Mouse (Mus musculus) small intestine, adult 2 months (tissue): ENCODE measurements around the gene D3Ertd254e. TPM values are rescaled to one million over a fixed set of nuclear protein-coding genes. Genes with fewer than 3 reads are reported as not detected.

Experiments used
- H3K27ac ChIP-seq: fragments of 200-500 bp; 2 replicates; pipeline ENCODE4 v1.5.1; 2012; ENCODE audit warnings: low read depth, low read length, control low read depth, inconsistent platforms; ENCODE audit not compliant: insufficient read depth
- H3K27me3 ChIP-seq: fragments of 200-500 bp; 2 replicates; pipeline ENCODE4 v1.6.1; 2012; ENCODE audit warnings: mild to moderate bottlenecking, moderate library complexity, low read length, inconsistent platforms; ENCODE audit not compliant: control insufficient read depth, insufficient read depth
- H3K36me3 ChIP-seq: fragments of 200-500 bp; 2 replicates; pipeline ENCODE4 v1.6.1; 2012; ENCODE audit warnings: mild to moderate bottlenecking, low read length, control low read depth, inconsistent platforms; ENCODE audit not compliant: control insufficient read depth, insufficient read depth
- H3K4me1 ChIP-seq: fragments of 200-500 bp; 2 replicates; pipeline ENCODE4 v1.6.1; 2012; ENCODE audit warnings: low read length, inconsistent platforms, mixed read lengths; ENCODE audit not compliant: control insufficient read depth, insufficient read depth, insufficient read length
- H3K4me3 ChIP-seq: fragments of 200-500 bp; 2 replicates; pipeline ENCODE4 v1.5.1; 2012; ENCODE audit warnings: low read depth, mild to moderate bottlenecking, control low read depth, inconsistent platforms, low read length, moderate library complexity
- CTCF ChIP-seq: fragments of 200-500 bp; IDR thresholded peaks from 2 replicates; pipeline ENCODE4 v1.5.1; 2012; ENCODE audit warnings: low read depth, mild to moderate bottlenecking, control low read depth, inconsistent platforms, low read length, moderate library complexity, mixed read lengths; ENCODE audit not compliant: insufficient replicate concordance, insufficient read length; ENCODE audit errors: extremely low read depth
- POLR2A ChIP-seq: fragments of 200-500 bp; IDR thresholded peaks from 2 replicates; pipeline ENCODE4 v1.6.1; 2012; ENCODE audit warnings: low read depth, mild to moderate bottlenecking, control low read depth, inconsistent platforms, low read length, moderate library complexity
- WGBS: fragments of 180-500 bp; shearing (Covaris S2); methylation state at CpG from one replicate; pipeline ENCODE4 v1.1.7; 2018; 5-methylcytosine and 5-hydroxymethylcytosine counted together
- polyA plus RNA-seq: library from polyadenylated mRNA; depleted of rRNA; stranded (reverse); fragments of >200 nt; gene quantifications from 2 replicates; pipeline ENCODE4 v1.2.3, GENCODE M21; 2012

D3Ertd254e gene
- polyA plus RNA-seq, 1 experiment: 0.29 TPM

DNA sequence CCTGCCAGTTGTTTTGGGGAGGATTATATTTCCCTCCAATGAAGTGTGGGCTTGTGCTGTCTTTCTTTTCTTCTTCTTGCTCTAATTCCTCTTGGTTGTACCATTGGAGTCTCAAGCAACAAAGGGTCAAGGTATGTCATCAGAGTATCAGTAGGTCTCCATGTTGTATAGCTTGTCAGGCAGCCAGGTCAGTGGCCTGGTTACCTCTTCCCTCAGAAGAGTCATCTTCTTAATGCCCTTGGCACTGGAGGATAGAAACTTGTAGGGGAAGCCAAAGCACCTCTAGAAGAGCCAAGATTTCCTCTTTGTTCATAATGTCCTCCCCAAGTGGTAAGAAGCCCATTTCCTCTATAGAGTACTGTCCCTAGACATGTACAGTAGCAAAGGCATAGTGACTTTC is 11.8 kb upstream of the D3Ertd254e start:
- TF ChIP-seq CTCF: no peak
- no peak for TF ChIP-seq POLR2A
- Histone ChIP-seq H3K27me3 (no peaks in the 10 kb centered on the region), H3K4me1 (no peaks in the 10 kb centered on the region), H3K27ac (no peak overlapping the region), H3K36me3 (no peaks in the 10 kb centered on the region), H3K4me3 (no peak overlapping the region)

DNA sequence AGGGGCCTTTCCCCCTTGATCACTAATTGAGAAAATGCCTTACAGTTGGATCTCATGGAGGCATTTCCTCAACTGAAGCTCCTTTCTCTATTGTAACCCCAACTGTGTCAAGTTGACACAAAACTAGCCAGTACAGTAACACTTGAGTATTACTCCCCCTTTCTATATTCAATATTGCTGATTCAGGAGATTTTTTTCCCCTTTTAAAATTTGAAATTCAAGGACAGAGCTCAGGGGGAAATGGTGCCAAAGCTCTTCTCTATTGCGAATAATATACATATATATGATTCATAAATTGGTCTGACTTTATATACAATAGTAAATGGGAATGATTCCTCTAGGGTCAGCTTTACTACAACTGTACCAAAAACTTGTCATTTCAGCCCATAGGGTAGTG is 282 bp upstream of the D3Ertd254e start:
- no peak for TF ChIP-seq POLR2A
- TF ChIP-seq CTCF: no peak
- Histone ChIP-seq H3K27ac (no peak overlapping the region), H3K36me3 (no peaks in the 10 kb centered on the region), H3K27me3 (no peaks in the 10 kb centered on the region), H3K4me1 (peaks cover 8% of the 10 kb centered on the region), H3K4me3 (peak overlapping the region; percentile 92)
- 9% methylated on average over 1 of the region's 1 CpGs for WGBS

DNA sequence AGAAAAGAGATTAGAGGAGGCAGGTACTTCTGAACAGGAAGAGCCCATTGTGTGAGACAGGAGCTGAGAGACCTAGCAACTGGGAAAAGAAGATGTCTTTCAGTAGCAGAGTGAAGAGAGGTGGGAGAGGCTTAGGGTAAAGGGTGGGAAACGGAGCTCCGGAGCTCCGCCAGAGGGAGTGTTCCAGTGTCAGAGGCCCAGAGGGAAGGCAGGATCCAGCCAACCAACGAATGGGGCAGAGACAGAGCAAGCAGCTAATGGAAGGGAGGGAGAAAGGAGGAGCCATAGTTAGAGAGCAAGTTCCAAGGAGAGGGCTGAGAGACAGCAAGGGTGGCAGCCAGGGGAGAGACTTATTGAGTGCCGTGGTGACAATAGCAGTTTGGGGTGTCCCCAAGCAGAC is 4.5 kb downstream of the D3Ertd254e start:
- Histone ChIP-seq H3K27ac (no peak overlapping the region), H3K4me1 (peaks cover 8% of the 10 kb centered on the region), H3K27me3 (no peaks in the 10 kb centered on the region), H3K4me3 (no peak overlapping the region), H3K36me3 (peaks cover 7% of the 10 kb centered on the region)
- no peak for TF ChIP-seq CTCF
- TF ChIP-seq POLR2A: no peak
- 53% methylated on average over 5 of the region's 5 CpGs for WGBS

DNA sequence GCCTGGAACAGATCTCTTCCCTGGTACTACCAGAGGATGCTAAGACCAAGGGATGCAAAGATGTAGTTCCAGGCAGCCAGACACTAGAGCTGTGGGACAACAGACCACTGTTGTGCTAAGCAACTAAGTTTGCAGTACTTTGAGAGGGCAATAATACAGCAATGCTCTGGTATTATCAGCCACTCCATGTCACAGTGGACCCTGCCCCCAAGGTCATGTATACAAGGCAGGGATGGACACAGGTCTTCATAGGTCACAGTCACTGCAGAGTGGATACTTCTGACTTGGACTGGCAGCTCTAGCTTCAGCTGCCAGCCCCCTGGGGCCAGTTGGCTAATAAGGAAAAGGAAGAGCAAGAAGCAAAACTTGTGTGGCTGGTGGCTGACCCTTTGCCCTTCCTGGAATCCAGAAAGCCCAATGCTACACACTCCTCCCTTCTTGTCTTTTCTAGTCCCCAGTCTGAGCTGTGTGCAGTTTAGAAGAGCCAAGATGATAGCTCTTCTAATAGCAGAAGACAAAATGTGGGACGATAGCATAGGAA is 19.9 kb downstream of the D3Ertd254e start:
- TF ChIP-seq POLR2A (no peak), CTCF (no peak)
- Histone ChIP-seq H3K4me3 (no peak overlapping the region), H3K27me3 (no peaks in the 10 kb centered on the region), H3K4me1 (no peaks in the 10 kb centered on the region), H3K36me3 (peaks cover 5% of the 10 kb centered on the region), H3K27ac (no peak overlapping the region)
- WGBS: 96% methylated on average over 1 of the region's 1 CpGs

DNA sequence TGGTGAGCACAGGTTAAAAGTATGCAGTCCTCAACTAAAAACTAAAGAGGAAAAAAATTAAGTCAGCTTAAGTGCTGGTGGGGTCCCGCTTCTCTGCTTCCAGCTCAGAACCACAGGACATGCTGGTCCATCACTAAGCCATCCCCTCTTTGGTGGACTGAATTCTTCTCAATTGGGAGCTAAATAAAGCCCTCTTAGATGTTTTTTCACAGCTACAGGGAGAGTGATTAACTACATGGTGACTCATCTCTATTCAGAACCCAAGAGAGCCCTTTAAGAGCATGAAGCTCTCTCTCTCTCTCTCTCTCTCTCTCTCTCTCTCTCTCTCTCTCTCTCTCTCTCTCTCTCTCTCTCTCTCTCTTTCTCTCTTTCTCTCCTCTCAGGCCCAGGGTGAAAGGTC is 20.5 kb downstream of the D3Ertd254e start:
- WGBS: 97% methylated on average over 1 of the region's 1 CpGs
- no peaks in the 10 kb centered on the region for H3K4me1 ChIP-seq
- TF ChIP-seq CTCF: no peak
- TF ChIP-seq POLR2A: no peak
- H3K4me3 ChIP-seq: no peak overlapping the region
- no peak overlapping the region for H3K27ac ChIP-seq
- peaks cover 2% of the 10 kb centered on the region; the same call in 1 of the 2 replicates for H3K36me3 ChIP-seq
- no peaks in the 10 kb centered on the region for H3K27me3 ChIP-seq

DNA sequence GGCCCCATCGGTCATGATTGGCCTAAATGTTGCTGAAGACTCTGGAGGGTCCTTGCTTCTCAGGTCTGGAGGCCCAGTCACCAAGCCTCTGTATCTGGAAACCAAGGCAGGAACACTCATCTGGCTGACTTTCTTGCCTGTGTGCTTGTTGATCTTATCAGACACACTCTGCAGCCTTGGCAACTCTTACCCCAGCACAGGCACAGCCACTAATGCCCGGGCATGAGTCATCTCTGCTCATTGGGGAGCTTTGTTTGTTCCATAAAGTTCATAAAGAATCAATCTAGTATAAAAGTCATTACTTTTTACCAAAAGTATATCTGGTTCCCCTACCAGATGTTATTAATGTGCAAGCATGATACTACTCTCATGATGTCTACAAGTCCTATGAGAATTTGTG is 22.9 kb downstream of the D3Ertd254e start:
- Histone ChIP-seq H3K4me3 (no peak overlapping the region), H3K36me3 (no peaks in the 10 kb centered on the region), H3K27me3 (no peaks in the 10 kb centered on the region), H3K27ac (no peak overlapping the region), H3K4me1 (no peaks in the 10 kb centered on the region)
- TF ChIP-seq POLR2A (no peak), CTCF (no peak)
- WGBS: 75% methylated on average over 2 of the region's 2 CpGs

DNA sequence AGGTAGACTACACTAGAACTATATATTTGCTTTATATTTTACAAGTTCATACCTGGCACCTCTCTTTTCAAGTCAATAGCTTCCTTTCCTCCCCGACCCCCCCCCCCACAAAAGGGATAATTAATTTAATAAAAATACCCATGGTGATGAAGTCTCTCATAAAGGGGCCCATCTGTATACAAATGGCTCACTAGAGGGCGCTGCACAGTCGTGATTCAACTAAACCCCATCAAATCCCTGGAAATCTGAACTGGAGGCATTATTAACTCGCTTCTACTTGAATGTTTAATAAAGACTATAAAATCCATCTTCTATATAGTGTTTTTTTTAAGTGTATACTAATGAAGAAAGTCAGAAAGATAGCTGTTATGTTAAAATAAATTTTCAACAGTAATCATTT is 30.7 kb downstream of the D3Ertd254e start:
- 9% methylated on average over 4 of the region's 4 CpGs for WGBS

More for the DNA sequence above, 30.7 kb downstream of the D3Ertd254e start:
- no peaks in the 10 kb centered on the region for H3K4me1 ChIP-seq
- H3K27ac ChIP-seq: no peak overlapping the region
- H3K27me3 ChIP-seq: no peaks in the 10 kb centered on the region
- no peak overlapping the region for H3K4me3 ChIP-seq
- TF ChIP-seq CTCF (no peak), POLR2A (no peak)
- H3K36me3 ChIP-seq: no peaks in the 10 kb centered on the region
